Mouse (Mus musculus) CH12.LX (cell line): ENCODE measurements at regions not wholly inside any gene's neighbourhood (a gene's known extent, or its start where the extent isn't known, plus 50 kb on each side); places are given as distances from the start of the nearest gene placed in this dataset.

Source experiments
- CTCF ChIP-seq, 2 experiments: IDR thresholded peaks in 1 of 2; conservative IDR thresholded peaks in 1 of 2; 2 replicates each; pipeline ENCODE4 v1.5.1; 2011 to 2012; ENCODE audit warnings: low read depth in 2 of 2, low read length in 2 of 2, improper control_type of control experiment in 1 of 2, inconsistent platforms in 1 of 2, mild to moderate bottlenecking in 1 of 2, moderate library complexity in 1 of 2
- E2F4 ChIP-seq: IDR thresholded peaks from 2 replicates; pipeline ENCODE4 v1.6.1; 2011; ENCODE audit warnings: low read depth, low read length, improper control_type of control experiment; ENCODE audit not compliant: insufficient replicate concordance
- JUN ChIP-seq: IDR thresholded peaks from 2 replicates; pipeline ENCODE4 v1.6.1; 2011; ENCODE audit warnings: low read depth, mild to moderate bottlenecking, low read length, improper control_type of control experiment, moderate library complexity; ENCODE audit not compliant: insufficient read depth
- MAX ChIP-seq: IDR thresholded peaks from 2 replicates; pipeline ENCODE4 v1.6.1; 2011; ENCODE audit warnings: low read length, improper control_type of control experiment
- MAZ ChIP-seq: IDR thresholded peaks from 2 replicates; pipeline ENCODE4 v1.6.1; 2012; ENCODE audit warnings: low read depth, mild to moderate bottlenecking, inconsistent platforms, low read length, improper control_type of control experiment, moderate library complexity
- MYC ChIP-seq: IDR thresholded peaks from 2 replicates; pipeline ENCODE4 v1.6.1; 2011; ENCODE audit warnings: low read depth, mild to moderate bottlenecking, improper control_type of control experiment, low read length
- NRF1 ChIP-seq: IDR thresholded peaks from 2 replicates; pipeline ENCODE4 v1.6.1; 2014; ENCODE audit warnings: low read depth, mild to moderate bottlenecking, inconsistent platforms, low read length, improper control_type of control experiment, moderate library complexity
- POLR2A ChIP-seq: IDR thresholded peaks from 2 replicates; pipeline ENCODE4 v1.6.1; 2011; ENCODE audit warnings: low read depth, mild to moderate bottlenecking, improper control_type of control experiment, low read length
- POLR2AphosphoS2 ChIP-seq: IDR thresholded peaks from 2 replicates; pipeline ENCODE4 v1.6.1; 2011; ENCODE audit warnings: low read depth, low read length, improper control_type of control experiment
- TCF12 ChIP-seq: IDR thresholded peaks from 2 replicates; pipeline ENCODE4 v1.6.1; 2014; ENCODE audit warnings: low read depth, mild to moderate bottlenecking, inconsistent platforms, low read length, improper control_type of control experiment
- USF1 ChIP-seq: IDR thresholded peaks from 2 replicates; pipeline ENCODE4 v1.6.1; 2014; ENCODE audit warnings: low read depth, mild to moderate bottlenecking, inconsistent platforms, low read length, improper control_type of control experiment
- USF2 ChIP-seq: conservative IDR thresholded peaks from 2 replicates; pipeline ENCODE4 v1.6.1; 2011; ENCODE audit warnings: low read depth, low read length, improper control_type of control experiment
- ZC3H11A ChIP-seq: IDR thresholded peaks from 2 replicates; pipeline ENCODE4 v1.6.1; 2012; ENCODE audit warnings: low read depth, mild to moderate bottlenecking, inconsistent platforms, low read length, improper control_type of control experiment
- ZNF384 ChIP-seq: IDR thresholded peaks from 2 replicates; pipeline ENCODE4 v1.6.1; 2012; ENCODE audit warnings: low read depth, low read length, improper control_type of control experiment, inconsistent platforms

- TF ChIP-seq ZC3H11A (no peak), POLR2AphosphoS2 (no peak), E2F4 (no peak), CTCF (conservative IDR thresholded peaks at IDR 0.05 in 1 of 2, IDR thresholded peaks at IDR 0.05 in 1 of 2; ENCODE audit: low read depth in 2 of 2, low read length in 2 of 2) (no peak), NRF1 (no peak), TCF12 (no peak), USF2 (no peak), POLR2A (no peak), ZNF384 (no peak), MYC (no peak), MAX (no peak), USF1 (no peak), MAZ (no peak), JUN (no peak)
Measured at GRCm38 (mm10) chr12:95315151-95315750, 376.8 kb upstream of the Flrt2 start.
